Mouse (Mus musculus): ENCODE data around the gene Ahctf1.

DNA sequence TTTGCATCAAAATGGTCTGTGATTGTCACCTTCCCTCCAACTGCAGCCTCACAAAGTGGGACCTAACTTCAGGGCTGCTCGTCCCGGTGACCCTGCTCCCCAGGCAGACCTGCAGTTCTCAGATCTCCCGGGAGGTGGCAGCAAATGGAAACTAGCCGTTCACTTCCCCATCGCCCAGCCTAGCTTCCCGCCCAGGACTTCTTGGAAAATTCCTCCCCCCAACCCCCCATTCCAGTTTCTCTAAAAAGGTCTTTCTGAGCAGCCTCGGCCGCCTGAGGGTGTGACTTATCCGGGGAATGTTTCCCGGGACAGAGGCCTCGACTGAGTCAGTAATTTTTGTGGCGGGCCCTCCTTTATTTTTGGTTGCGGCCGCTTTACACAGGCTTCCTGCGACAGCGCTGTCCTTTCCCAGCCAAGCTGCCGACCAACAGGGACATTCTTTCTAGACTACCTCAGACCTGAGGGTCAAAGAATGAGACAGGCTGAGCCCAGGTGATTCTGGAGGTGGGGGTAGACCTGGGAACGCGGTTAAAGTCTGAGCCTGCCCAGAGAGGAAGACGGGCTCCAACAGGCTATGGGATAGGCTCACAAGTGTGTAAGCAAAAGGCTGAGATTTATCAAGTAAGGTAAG, 44.4 kb upstream of the Ahctf1 start:
- TF ChIP-seq CTCF (IDR thresholded peaks at IDR 0.05; ENCODE audit: insufficient read depth, low read length) (peak; percentile 87), POLR2A (IDR thresholded peaks at IDR 0.05; ENCODE audit: borderline replicate concordance, extremely low read depth, low read depth, low read length) (no peak)

Measured in lung, adult 2 months (tissue).